Mouse (Mus musculus): ENCODE data around the gene Fkbp15. TPM values are rescaled to one million over a fixed set of nuclear protein-coding genes. Genes with fewer than 3 reads are reported as not detected.

Fkbp15 gene
- 18.0 and 18.9 TPM in 2 replicates for polyA plus RNA-seq (2015; fragmentation: Nextera tagmentation; extraction: Ambion mirVana)

DNA sequence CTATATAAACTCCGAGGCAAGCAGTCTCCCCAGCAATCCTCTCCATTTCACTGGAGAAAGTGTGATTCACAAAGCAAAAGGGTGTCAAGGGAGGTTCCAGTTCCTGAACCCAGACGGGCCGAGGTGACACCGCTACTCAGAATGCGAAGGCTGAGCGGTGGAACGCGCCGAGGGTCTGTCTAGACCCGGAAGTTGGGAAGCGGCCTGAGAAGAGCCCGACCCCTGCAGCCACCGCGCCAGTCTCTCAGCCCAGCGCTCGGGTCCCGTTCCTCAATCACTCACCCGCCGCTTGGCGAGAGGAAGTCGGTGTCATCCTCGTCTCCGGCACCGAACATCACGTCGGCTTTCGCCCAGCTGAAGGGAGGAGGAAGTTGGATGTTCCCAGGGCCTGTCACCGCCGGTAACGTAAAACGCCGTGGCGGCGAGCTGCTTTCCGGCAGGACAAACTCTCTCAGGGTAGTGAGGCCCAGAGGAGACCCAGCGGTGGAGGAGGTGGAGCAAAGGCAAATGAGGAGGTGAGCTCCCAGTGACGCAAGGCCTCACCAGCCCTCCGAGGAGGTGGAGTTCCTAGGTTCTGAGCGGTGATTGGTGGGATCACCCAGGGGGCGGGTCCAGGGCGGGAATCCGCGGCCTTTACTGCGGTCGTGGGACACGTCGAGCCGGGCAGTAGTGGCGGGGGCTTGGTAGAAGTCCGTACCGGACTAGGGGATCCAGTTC is at the start of gene Fkbp15, which contains the start of gene Slc31a1:
TSS of gene Fkbp15 (minus strand) at position 461 of the 717 bp plus-strand sequence.
TSS of gene Slc31a1 (plus strand) at position 640 of the 717 bp plus-strand sequence.
- under 1% methylated on average over 50 of the region's 51 CpGs for WGBS
- peak; percentile 100 for ATAC-seq (replicated peaks; ENCODE audit: extremely low read depth, insufficient read depth, low FRiP score)
- Histone ChIP-seq H3K9ac (ENCODE audit: low read length) (peak within 1 kb of the TSS; percentile 91), H3K4me1 (ENCODE audit: control insufficient read depth, insufficient read depth, low read length) (peaks cover 15% of the 10 kb centered on the region), H3K27me3 (ENCODE audit: control insufficient read depth, insufficient read depth, low read length) (no peaks in the 10 kb centered on the region), H3K4me3 (ENCODE audit: low read length) (peak within 1 kb of the TSS; percentile 95), H3K9me3 (replicated peaks; ENCODE audit: control insufficient read depth, low read length) (no peaks in the 10 kb centered on the region), H3K4me2 (ENCODE audit: low read depth, low read length) (peak within 1 kb of the TSS; percentile 87), H3K27ac (ENCODE audit: low read length) (peak within 1 kb of the TSS; percentile 85), H3K36me3 (ENCODE audit: control insufficient read depth, insufficient read depth) (peaks cover 7% of the 10 kb centered on the region; the same call in 1 of the 2 replicates)

DNA sequence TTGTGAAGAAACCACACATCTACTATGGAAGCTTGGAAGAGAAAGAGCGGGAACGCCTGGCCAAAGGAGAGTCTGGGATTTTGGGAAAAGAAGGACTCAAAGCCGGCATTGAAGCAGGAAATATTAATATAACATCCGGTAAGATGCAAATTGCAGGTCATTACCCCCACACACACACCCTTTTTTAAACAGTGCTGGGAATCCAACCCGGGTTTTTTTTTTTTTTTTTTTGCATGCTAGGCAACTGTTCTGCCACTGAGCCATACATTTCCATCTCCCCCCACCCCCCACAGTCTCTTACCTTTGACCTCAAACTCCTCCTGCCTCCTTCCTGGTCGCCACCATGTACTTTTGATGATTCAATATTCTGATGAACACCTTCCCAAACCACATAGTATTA is 49.3 kb upstream of the Fkbp15 start:
- Histone ChIP-seq H3K27me3 (ENCODE audit: control insufficient read depth, insufficient read depth, low read length) (no peaks in the 10 kb centered on the region), H3K4me1 (ENCODE audit: control insufficient read depth, insufficient read depth, low read length) (peaks cover 20% of the 10 kb centered on the region), H3K4me3 (ENCODE audit: low read length) (peak overlapping the region; percentile 88), H3K9me3 (replicated peaks; ENCODE audit: control insufficient read depth, low read length) (no peaks in the 10 kb centered on the region), H3K9ac (ENCODE audit: low read length) (peak overlapping the region; percentile 95), H3K27ac (ENCODE audit: low read length) (peak overlapping the region; percentile 93), H3K4me2 (ENCODE audit: low read depth, low read length) (peak overlapping the region; percentile 61), H3K36me3 (ENCODE audit: control insufficient read depth, insufficient read depth) (peaks cover 17% of the 10 kb centered on the region)
- 31% methylated on average over 6 of the region's 6 CpGs for WGBS
- ATAC-seq (replicated peaks; ENCODE audit: extremely low read depth, insufficient read depth, low FRiP score), result no peak

DNA sequence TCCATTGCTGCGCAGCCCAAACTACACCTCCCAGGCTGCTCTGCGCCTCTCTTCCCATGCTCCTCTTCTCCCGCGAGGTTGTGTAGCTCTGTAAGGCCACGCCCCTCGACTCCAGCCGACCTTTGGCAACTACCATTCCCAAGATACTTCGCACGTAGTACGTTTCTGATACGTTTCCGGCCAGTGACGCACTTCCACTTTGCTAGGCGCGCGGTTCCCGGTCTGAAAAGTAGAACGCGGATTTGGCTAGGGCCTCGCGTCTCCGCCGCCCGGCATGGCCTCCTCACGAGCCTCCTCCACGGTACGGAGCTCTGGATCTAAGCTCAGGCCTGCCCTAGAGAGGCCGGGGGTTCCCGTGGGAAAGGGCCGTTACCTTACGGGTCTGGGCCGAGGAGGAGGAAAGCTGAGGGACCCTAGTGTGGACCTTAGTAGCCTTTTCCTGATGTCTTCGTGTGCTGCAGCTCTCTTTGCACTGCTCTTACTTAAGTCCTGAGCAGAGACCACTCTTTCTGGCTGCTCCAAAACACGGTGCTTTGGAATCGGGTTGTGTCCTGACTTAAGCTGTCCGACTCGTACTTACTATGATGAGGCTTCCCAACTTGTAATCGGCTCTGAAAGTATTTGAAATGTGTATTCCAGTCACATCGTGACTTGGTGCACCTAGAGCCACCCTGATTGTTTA is 48.4 kb upstream of the Fkbp15 start, which contains the start of the genes Cdc26 and Prpf4:
TSS of gene Cdc26 (minus strand) at position 42 of the 682 bp plus-strand sequence.
TSS of gene Prpf4 (plus strand) at position 197 of the 682 bp plus-strand sequence.
- peak within 1 kb of the TSS; percentile 93 for H3K27ac ChIP-seq (ENCODE audit: low read length)
- peak within 1 kb of the TSS; percentile 61 for H3K4me2 ChIP-seq (ENCODE audit: low read depth, low read length)
- H3K4me1 ChIP-seq (ENCODE audit: control insufficient read depth, insufficient read depth, low read length), result peaks cover 20% of the 10 kb centered on the region
- peak within 1 kb of the TSS; percentile 88 for H3K4me3 ChIP-seq (ENCODE audit: low read length)
- H3K9ac ChIP-seq (ENCODE audit: low read length), result peak within 1 kb of the TSS; percentile 95
- H3K36me3 ChIP-seq (ENCODE audit: control insufficient read depth, insufficient read depth), result peaks cover 14% of the 10 kb centered on the region
- WGBS, result under 1% methylated on average over 39 of the region's 39 CpGs
- peak; percentile 100 for ATAC-seq (replicated peaks; ENCODE audit: extremely low read depth, insufficient read depth, low FRiP score)
- no peaks in the 10 kb centered on the region for H3K9me3 ChIP-seq (replicated peaks; ENCODE audit: control insufficient read depth, low read length)
- no peaks in the 10 kb centered on the region for H3K27me3 ChIP-seq (ENCODE audit: control insufficient read depth, insufficient read depth, low read length)

DNA sequence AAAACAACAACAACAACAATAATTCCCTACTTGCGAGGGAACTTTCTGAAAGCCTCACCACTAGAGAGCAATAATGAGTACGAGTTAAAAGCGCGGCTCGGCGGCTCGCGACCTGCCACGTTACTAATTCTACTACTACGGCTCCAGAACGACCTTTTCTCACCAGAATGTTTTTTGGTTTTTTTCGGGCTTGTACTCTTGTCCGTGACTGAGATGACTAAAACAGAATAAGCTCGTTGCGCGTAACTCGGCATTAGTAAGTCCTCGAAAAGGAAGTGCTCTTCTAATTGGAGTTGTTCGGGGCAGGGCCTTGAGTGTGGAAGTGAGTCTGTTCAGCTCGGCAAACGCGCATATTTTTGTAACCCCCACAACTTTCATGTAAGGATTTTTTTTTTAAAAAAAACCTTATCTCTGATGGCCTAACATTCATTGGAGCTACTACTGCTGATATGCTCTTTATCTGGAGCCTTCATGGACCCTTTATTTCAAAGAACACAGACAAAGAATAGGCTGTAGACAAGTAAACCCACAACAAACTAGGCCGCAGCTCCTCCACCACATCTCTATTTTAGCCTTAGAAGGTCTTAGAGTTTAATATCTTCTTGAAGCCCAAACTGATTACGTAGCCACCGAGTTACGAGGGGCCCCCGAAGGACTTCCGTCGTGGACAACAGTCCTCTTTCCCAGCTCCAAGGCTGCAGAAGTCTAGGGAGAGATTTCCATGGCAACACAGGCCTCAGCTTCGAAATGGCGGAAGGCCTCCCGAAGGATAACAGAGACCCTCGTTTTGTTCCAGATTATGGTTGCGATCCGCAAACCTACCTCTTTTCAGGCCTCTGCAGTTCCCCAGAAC is 47.6 kb upstream of the Fkbp15 start:
- Histone ChIP-seq H3K27ac (ENCODE audit: low read length) (peak overlapping the region; percentile 90), H3K4me2 (ENCODE audit: low read depth, low read length) (peak overlapping the region; percentile 60), H3K9me3 (replicated peaks; ENCODE audit: control insufficient read depth, low read length) (no peaks in the 10 kb centered on the region), H3K36me3 (ENCODE audit: control insufficient read depth, insufficient read depth) (peaks cover 13% of the 10 kb centered on the region), H3K9ac (ENCODE audit: low read length) (peak overlapping the region; percentile 91), H3K4me1 (ENCODE audit: control insufficient read depth, insufficient read depth, low read length) (peaks cover 20% of the 10 kb centered on the region), H3K4me3 (ENCODE audit: low read length) (peak overlapping the region; percentile 88), H3K27me3 (ENCODE audit: control insufficient read depth, insufficient read depth, low read length) (no peaks in the 10 kb centered on the region)
- under 1% methylated on average over 35 of the region's 35 CpGs for WGBS
- peak; percentile 28 for ATAC-seq (replicated peaks; ENCODE audit: extremely low read depth, insufficient read depth, low FRiP score)

DNA sequence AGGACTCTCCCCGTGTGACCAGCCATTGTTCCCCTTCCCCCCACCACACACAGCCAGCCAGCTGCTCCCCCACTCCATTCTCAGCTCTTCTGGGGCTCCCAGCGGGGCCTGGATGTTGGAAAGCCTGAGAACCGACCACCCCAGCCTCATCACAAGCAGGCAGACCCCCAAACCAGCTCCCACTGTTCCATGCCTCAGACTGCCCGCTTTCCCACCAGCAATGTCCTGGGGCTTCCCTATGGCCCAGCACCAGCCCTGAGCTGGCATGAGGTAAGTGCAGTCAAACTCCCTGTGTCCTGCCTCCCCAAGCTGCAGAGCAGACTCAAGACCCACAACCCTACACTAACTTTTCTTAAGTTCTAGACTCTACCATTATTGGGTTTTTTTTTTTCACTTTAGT is 45.8 kb upstream of the Fkbp15 start:
- Histone ChIP-seq H3K4me3 (ENCODE audit: low read length) (no peak overlapping the region), H3K9me3 (replicated peaks; ENCODE audit: control insufficient read depth, low read length) (no peaks in the 10 kb centered on the region), H3K36me3 (ENCODE audit: control insufficient read depth, insufficient read depth) (peaks cover 16% of the 10 kb centered on the region), H3K4me1 (ENCODE audit: control insufficient read depth, insufficient read depth, low read length) (peaks cover 20% of the 10 kb centered on the region), H3K4me2 (ENCODE audit: low read depth, low read length) (no peak overlapping the region), H3K27ac (ENCODE audit: low read length) (no peak overlapping the region), H3K9ac (ENCODE audit: low read length) (no peak overlapping the region), H3K27me3 (ENCODE audit: control insufficient read depth, insufficient read depth, low read length) (no peaks in the 10 kb centered on the region)
- no peak for ATAC-seq (replicated peaks; ENCODE audit: extremely low read depth, insufficient read depth, low FRiP score)
- whole genome bisulfite sequencing, result 83% methylated on average over 4 of the region's 4 CpGs

DNA sequence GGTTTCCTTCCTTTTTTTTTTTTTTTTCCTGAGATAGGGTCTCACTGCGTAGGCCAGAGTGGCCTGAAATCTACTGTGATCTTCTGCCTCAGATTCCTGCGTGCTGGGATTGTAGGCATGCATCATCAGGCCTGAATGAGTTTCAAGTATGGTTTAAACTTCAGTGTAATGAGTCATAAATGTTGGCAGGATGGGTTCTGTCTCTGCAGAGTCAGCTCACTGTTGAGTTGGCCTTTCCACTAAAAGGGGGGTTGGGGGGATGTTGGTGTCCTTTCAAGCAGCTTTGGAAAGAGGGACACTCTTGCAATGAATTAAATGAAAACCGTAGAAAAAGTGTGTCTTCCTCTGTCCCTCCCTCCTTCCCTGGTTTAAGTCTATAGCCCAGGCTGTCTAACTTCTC is 38.6 kb upstream of the Fkbp15 start:
- H3K4me3 ChIP-seq (ENCODE audit: low read length), result no peak overlapping the region
- no peak overlapping the region for H3K4me2 ChIP-seq (ENCODE audit: low read depth, low read length)
- no peak overlapping the region for H3K27ac ChIP-seq (ENCODE audit: low read length)
- H3K27me3 ChIP-seq (ENCODE audit: control insufficient read depth, insufficient read depth, low read length), result no peaks in the 10 kb centered on the region
- no peak overlapping the region for H3K9ac ChIP-seq (ENCODE audit: low read length)
- no peak for ATAC-seq (replicated peaks; ENCODE audit: extremely low read depth, insufficient read depth, low FRiP score)
- no peaks in the 10 kb centered on the region for H3K4me1 ChIP-seq (ENCODE audit: control insufficient read depth, insufficient read depth, low read length)
- 74% methylated on average over 3 of the region's 3 CpGs for WGBS
- H3K9me3 ChIP-seq (replicated peaks; ENCODE audit: control insufficient read depth, low read length), result no peaks in the 10 kb centered on the region
- H3K36me3 ChIP-seq (ENCODE audit: control insufficient read depth, insufficient read depth), result peaks cover 65% of the 10 kb centered on the region

DNA sequence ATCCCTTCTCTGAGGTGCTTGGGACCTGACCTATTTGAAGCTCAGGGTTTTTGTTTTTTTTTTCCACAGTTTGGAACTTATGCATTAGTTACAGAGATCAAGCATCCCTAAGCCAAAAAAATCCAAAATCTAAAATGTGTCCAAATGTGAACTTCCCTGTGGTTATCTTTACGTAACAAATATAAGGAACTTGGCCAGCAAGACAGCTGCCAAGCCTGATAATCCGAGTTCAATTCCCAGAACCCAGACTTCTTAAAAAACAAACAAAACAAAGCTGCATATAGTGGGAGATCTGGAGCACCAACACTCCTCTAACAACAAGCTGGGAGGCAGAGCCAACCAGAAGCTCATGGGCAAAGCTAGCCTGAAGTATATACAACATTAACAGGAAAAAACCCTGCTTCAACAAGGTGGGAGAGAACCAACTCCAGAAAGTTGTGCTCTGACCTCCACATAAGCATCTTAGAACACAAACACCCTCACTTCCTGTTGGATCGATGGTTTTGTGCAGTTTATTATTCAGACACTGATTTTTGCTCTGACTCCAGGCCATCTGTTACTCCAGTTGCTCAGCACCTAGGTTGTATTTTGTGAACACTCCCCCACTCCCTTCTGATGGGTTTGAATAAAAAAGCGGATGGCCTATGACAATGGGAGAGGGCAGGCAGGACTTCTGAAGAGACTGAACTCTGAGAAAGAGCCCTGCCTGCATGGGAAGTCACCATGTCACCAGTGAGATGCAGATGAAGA is 37.4 kb upstream of the Fkbp15 start:
- Histone ChIP-seq H3K36me3 (ENCODE audit: control insufficient read depth, insufficient read depth) (peaks cover 67% of the 10 kb centered on the region), H3K27me3 (ENCODE audit: control insufficient read depth, insufficient read depth, low read length) (no peaks in the 10 kb centered on the region)
- 81% methylated on average over 4 of the region's 4 CpGs for WGBS

DNA sequence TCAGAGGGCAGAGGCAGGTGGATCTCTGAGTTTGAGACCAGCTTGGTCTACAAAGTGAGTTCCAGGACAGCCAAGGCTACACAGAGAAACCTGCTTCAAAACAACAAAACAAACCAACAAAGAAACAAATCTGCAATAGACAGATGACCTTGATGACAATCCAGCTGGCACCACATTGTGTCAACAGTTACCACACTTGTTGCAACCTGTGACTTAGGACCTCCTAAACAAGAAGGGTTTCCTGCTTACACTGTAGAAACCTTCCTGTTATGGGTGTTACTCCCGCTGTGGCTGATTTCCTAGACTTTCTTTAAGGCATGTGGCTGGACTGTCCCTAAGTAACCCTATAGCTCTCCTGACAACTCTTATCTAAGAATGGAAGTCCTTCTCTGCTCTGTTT is 35.5 kb upstream of the Fkbp15 start:
- no peaks in the 10 kb centered on the region for H3K9me3 ChIP-seq (replicated peaks; ENCODE audit: control insufficient read depth, low read length)
- no peak overlapping the region for H3K4me3 ChIP-seq (ENCODE audit: low read length)
- no peak overlapping the region for H3K27ac ChIP-seq (ENCODE audit: low read length)
- H3K4me1 ChIP-seq (ENCODE audit: control insufficient read depth, insufficient read depth, low read length), result no peaks in the 10 kb centered on the region
- ATAC-seq (replicated peaks; ENCODE audit: extremely low read depth, insufficient read depth, low FRiP score), result no peak
- WGBS, result 67% methylated on average over 1 of the region's 1 CpGs
- H3K4me2 ChIP-seq (ENCODE audit: low read depth, low read length), result no peak overlapping the region
- H3K9ac ChIP-seq (ENCODE audit: low read length), result no peak overlapping the region
- peaks cover 55% of the 10 kb centered on the region for H3K36me3 ChIP-seq (ENCODE audit: control insufficient read depth, insufficient read depth)
- no peaks in the 10 kb centered on the region for H3K27me3 ChIP-seq (ENCODE audit: control insufficient read depth, insufficient read depth, low read length)

More for the DNA sequence above, 37.4 kb upstream of the Fkbp15 start:
- Histone ChIP-seq H3K27ac (ENCODE audit: low read length) (no peak overlapping the region), H3K4me1 (ENCODE audit: control insufficient read depth, insufficient read depth, low read length) (no peaks in the 10 kb centered on the region), H3K4me3 (ENCODE audit: low read length) (no peak overlapping the region), H3K4me2 (ENCODE audit: low read depth, low read length) (no peak overlapping the region), H3K9me3 (replicated peaks; ENCODE audit: control insufficient read depth, low read length) (no peaks in the 10 kb centered on the region), H3K9ac (ENCODE audit: low read length) (no peak overlapping the region)
- no peak for ATAC-seq (replicated peaks; ENCODE audit: extremely low read depth, insufficient read depth, low FRiP score)
